Mouse (Mus musculus): ENCODE results near the gene Tes. TPM values are rescaled to one million over a fixed set of nuclear protein-coding genes. Genes with fewer than 3 reads are reported as not detected.
"Not testable (repeated sequence)": the region's sequence is repeated elsewhere in the genome, so short reads cannot be mapped to it uniquely, and the experiment has no call there.

The Tes gene
- polyA plus RNA-seq, 1 experiment from 2014 or later = 32.1 TPM

- no peak for ATAC-seq
- Histone ChIP-seq H3K4me1 (replicated peaks; ENCODE audit: control insufficient read depth, insufficient read depth, low read length) (no peaks in the 10 kb centered on the region), H3K9me3 (ENCODE audit: control insufficient read depth, low read length) (no peaks in the 10 kb centered on the region), H3K4me2 (ENCODE audit: low read length) (no peak overlapping the region), H3K4me3 (replicated peaks; ENCODE audit: low read length) (no peak overlapping the region), H3K36me3 (ENCODE audit: control insufficient read depth, insufficient read depth) (no peaks in the 10 kb centered on the region), H3K9ac (replicated peaks; ENCODE audit: low read depth, low read length) (no peak overlapping the region), H3K27me3 (replicated peaks; ENCODE audit: control insufficient read depth, insufficient read depth, low read length) (no peaks in the 10 kb centered on the region), H3K27ac (ENCODE audit: low read length) (no peak overlapping the region)
- WGBS = 83% methylated on average over 2 of the region's 2 CpGs
These were observed 10.2 kb upstream of the Tes start for GRCm38 (mm10) chr6:17054781-17055180.

GRCm38 (mm10) chr6:17055659-17056058 is 9.3 kb upstream of the Tes start:
- ATAC-seq = no peak
- no peaks in the 10 kb centered on the region for H3K9me3 ChIP-seq (ENCODE audit: control insufficient read depth, low read length)
- no peak overlapping the region for H3K9ac ChIP-seq (replicated peaks; ENCODE audit: low read depth, low read length)
- H3K36me3 ChIP-seq (ENCODE audit: control insufficient read depth, insufficient read depth) = no peaks in the 10 kb centered on the region
- no peak overlapping the region for H3K4me2 ChIP-seq (ENCODE audit: low read length)
- 75% methylated on average over 2 of the region's 2 CpGs for WGBS
- H3K27me3 ChIP-seq (replicated peaks; ENCODE audit: control insufficient read depth, insufficient read depth, low read length) = no peaks in the 10 kb centered on the region
- no peaks in the 10 kb centered on the region for H3K4me1 ChIP-seq (replicated peaks; ENCODE audit: control insufficient read depth, insufficient read depth, low read length)
- H3K4me3 ChIP-seq (replicated peaks; ENCODE audit: low read length) = no peak overlapping the region
- H3K27ac ChIP-seq (ENCODE audit: low read length) = no peak overlapping the region

GRCm38 (mm10) chr6:17059501-17059900 is 5.4 kb upstream of the Tes start:
- Histone ChIP-seq H3K27me3 (replicated peaks; ENCODE audit: control insufficient read depth, insufficient read depth, low read length) (no peaks in the 10 kb centered on the region), H3K9me3 (ENCODE audit: control insufficient read depth, low read length) (no peaks in the 10 kb centered on the region), H3K4me2 (ENCODE audit: low read length) (no peak overlapping the region), H3K27ac (ENCODE audit: low read length) (no peak overlapping the region), H3K4me1 (replicated peaks; ENCODE audit: control insufficient read depth, insufficient read depth, low read length) (no peaks in the 10 kb centered on the region), H3K4me3 (replicated peaks; ENCODE audit: low read length) (no peak overlapping the region), H3K9ac (replicated peaks; ENCODE audit: low read depth, low read length) (no peak overlapping the region), H3K36me3 (ENCODE audit: control insufficient read depth, insufficient read depth) (no peaks in the 10 kb centered on the region)
- 68% methylated on average over 2 of the region's 2 CpGs for WGBS
- no peak for ATAC-seq

GRCm38 (mm10) chr6:17060154-17060553 is 4.8 kb upstream of the Tes start:
- Histone ChIP-seq H3K4me2 (ENCODE audit: low read length) (no peak overlapping the region), H3K4me1 (replicated peaks; ENCODE audit: control insufficient read depth, insufficient read depth, low read length) (peaks cover 3% of the 10 kb centered on the region; the same call in 1 of the 2 replicates), H3K9ac (replicated peaks; ENCODE audit: low read depth, low read length) (no peak overlapping the region), H3K27ac (ENCODE audit: low read length) (no peak overlapping the region), H3K27me3 (replicated peaks; ENCODE audit: control insufficient read depth, insufficient read depth, low read length) (no peaks in the 10 kb centered on the region), H3K4me3 (replicated peaks; ENCODE audit: low read length) (no peak overlapping the region), H3K9me3 (ENCODE audit: control insufficient read depth, low read length) (no peaks in the 10 kb centered on the region), H3K36me3 (ENCODE audit: control insufficient read depth, insufficient read depth) (no peaks in the 10 kb centered on the region)
- no peak for ATAC-seq
- WGBS = 88% methylated on average over 2 of the region's 2 CpGs

GRCm38 (mm10) chr6:17061826-17062225 is 3.1 kb upstream of the Tes start:
- H3K27me3 ChIP-seq (replicated peaks; ENCODE audit: control insufficient read depth, insufficient read depth, low read length); H3K4me3 ChIP-seq (replicated peaks; ENCODE audit: low read length); H3K9ac ChIP-seq (replicated peaks; ENCODE audit: low read depth, low read length); H3K27ac ChIP-seq (ENCODE audit: low read length); H3K4me2 ChIP-seq (ENCODE audit: low read length); ATAC-seq; H3K36me3 ChIP-seq (ENCODE audit: control insufficient read depth, insufficient read depth); H3K4me1 ChIP-seq (replicated peaks; ENCODE audit: control insufficient read depth, insufficient read depth, low read length); H3K9me3 ChIP-seq (ENCODE audit: control insufficient read depth, low read length): not testable (repeated sequence)
- 91% methylated on average over 4 of the region's 4 CpGs for WGBS

- Histone ChIP-seq H3K4me1 (replicated peaks; ENCODE audit: control insufficient read depth, insufficient read depth, low read length) (peaks cover 5% of the 10 kb centered on the region), H3K27ac (ENCODE audit: low read length) (no peak overlapping the region), H3K9me3 (ENCODE audit: control insufficient read depth, low read length) (no peaks in the 10 kb centered on the region), H3K4me2 (ENCODE audit: low read length) (no peak overlapping the region), H3K36me3 (ENCODE audit: control insufficient read depth, insufficient read depth) (no peaks in the 10 kb centered on the region), H3K27me3 (replicated peaks; ENCODE audit: control insufficient read depth, insufficient read depth, low read length) (no peaks in the 10 kb centered on the region), H3K9ac (replicated peaks; ENCODE audit: low read depth, low read length) (no peak overlapping the region), H3K4me3 (replicated peaks; ENCODE audit: low read length) (no peak overlapping the region)
- 75% methylated on average over 6 of the region's 6 CpGs for WGBS
- ATAC-seq = no peak
These were observed 2.6 kb upstream of the Tes start for GRCm38 (mm10) chr6:17062366-17062765.

GRCm38 (mm10) chr6:17065791-17066169 is 831 bp downstream of the Tes start:
- H3K4me1 ChIP-seq (replicated peaks; ENCODE audit: control insufficient read depth, insufficient read depth, low read length) = peaks cover 5% of the 10 kb centered on the region
- no peak overlapping the region for H3K27ac ChIP-seq (ENCODE audit: low read length)
- peak overlapping the region; percentile 94 for H3K4me2 ChIP-seq (ENCODE audit: low read length)
- ATAC-seq = no peak
- H3K36me3 ChIP-seq (ENCODE audit: control insufficient read depth, insufficient read depth) = no peaks in the 10 kb centered on the region
- peak overlapping the region; percentile 93 for H3K4me3 ChIP-seq (replicated peaks; ENCODE audit: low read length)
- H3K27me3 ChIP-seq (replicated peaks; ENCODE audit: control insufficient read depth, insufficient read depth, low read length) = no peaks in the 10 kb centered on the region
- H3K9me3 ChIP-seq (ENCODE audit: control insufficient read depth, low read length) = no peaks in the 10 kb centered on the region
- H3K9ac ChIP-seq (replicated peaks; ENCODE audit: low read depth, low read length) = peak overlapping the region; percentile 85
- 8% methylated on average over 12 of the region's 12 CpGs for WGBS

- H3K9ac ChIP-seq (replicated peaks; ENCODE audit: low read depth, low read length) = no peak overlapping the region
These were observed 1.4 kb downstream of the Tes start for GRCm38 (mm10) chr6:17066211-17066940.

GRCm38 (mm10) chr6:17071899-17072298 is 7.0 kb downstream of the Tes start:
- Histone ChIP-seq H3K27ac (ENCODE audit: low read length) (no peak overlapping the region), H3K9me3 (ENCODE audit: control insufficient read depth, low read length) (no peaks in the 10 kb centered on the region), H3K9ac (replicated peaks; ENCODE audit: low read depth, low read length) (no peak overlapping the region), H3K27me3 (replicated peaks; ENCODE audit: control insufficient read depth, insufficient read depth, low read length) (no peaks in the 10 kb centered on the region), H3K4me2 (ENCODE audit: low read length) (no peak overlapping the region), H3K4me3 (replicated peaks; ENCODE audit: low read length) (no peak overlapping the region), H3K36me3 (ENCODE audit: control insufficient read depth, insufficient read depth) (no peaks in the 10 kb centered on the region), H3K4me1 (replicated peaks; ENCODE audit: control insufficient read depth, insufficient read depth, low read length) (no peaks in the 10 kb centered on the region)
- WGBS = 94% methylated on average over 3 of the region's 3 CpGs
- ATAC-seq = no peak

More at GRCm38 (mm10) chr6:17066211-17066940, 1.4 kb downstream of the Tes start:
- no peak for ATAC-seq
- Histone ChIP-seq H3K27me3 (replicated peaks; ENCODE audit: control insufficient read depth, insufficient read depth, low read length) (no peaks in the 10 kb centered on the region), H3K4me2 (ENCODE audit: low read length) (peak overlapping the region; percentile 94), H3K9me3 (ENCODE audit: control insufficient read depth, low read length) (no peaks in the 10 kb centered on the region), H3K27ac (ENCODE audit: low read length) (no peak overlapping the region), H3K36me3 (ENCODE audit: control insufficient read depth, insufficient read depth) (no peaks in the 10 kb centered on the region), H3K4me1 (replicated peaks; ENCODE audit: control insufficient read depth, insufficient read depth, low read length) (peaks cover 5% of the 10 kb centered on the region), H3K4me3 (replicated peaks; ENCODE audit: low read length) (peak overlapping the region; percentile 93)
- 63% methylated on average over 11 of the region's 11 CpGs for WGBS

GRCm38 (mm10) chr6:17072338-17072737 is 7.4 kb downstream of the Tes start:
- ATAC-seq = no peak
- 93% methylated on average over 5 of the region's 5 CpGs for WGBS
- H3K27ac ChIP-seq (ENCODE audit: low read length) = no peak overlapping the region
- H3K9ac ChIP-seq (replicated peaks; ENCODE audit: low read depth, low read length) = no peak overlapping the region
- no peak overlapping the region for H3K4me2 ChIP-seq (ENCODE audit: low read length)
- no peaks in the 10 kb centered on the region for H3K4me1 ChIP-seq (replicated peaks; ENCODE audit: control insufficient read depth, insufficient read depth, low read length)
- no peaks in the 10 kb centered on the region for H3K9me3 ChIP-seq (ENCODE audit: control insufficient read depth, low read length)
- H3K36me3 ChIP-seq (ENCODE audit: control insufficient read depth, insufficient read depth) = no peaks in the 10 kb centered on the region
- no peaks in the 10 kb centered on the region for H3K27me3 ChIP-seq (replicated peaks; ENCODE audit: control insufficient read depth, insufficient read depth, low read length)
- no peak overlapping the region for H3K4me3 ChIP-seq (replicated peaks; ENCODE audit: low read length)

All from forebrain, embryonic 16.5 days (tissue).